Mouse (Mus musculus): ENCODE results near the gene Stab1. TPM values are rescaled to one million over a fixed set of nuclear protein-coding genes. Genes with fewer than 3 reads are reported as not detected.

Gene Stab1
- total and polyA plus RNA-seq, 2 experiments from 2014 or later: 10.5 to 31.2 TPM

DNA sequence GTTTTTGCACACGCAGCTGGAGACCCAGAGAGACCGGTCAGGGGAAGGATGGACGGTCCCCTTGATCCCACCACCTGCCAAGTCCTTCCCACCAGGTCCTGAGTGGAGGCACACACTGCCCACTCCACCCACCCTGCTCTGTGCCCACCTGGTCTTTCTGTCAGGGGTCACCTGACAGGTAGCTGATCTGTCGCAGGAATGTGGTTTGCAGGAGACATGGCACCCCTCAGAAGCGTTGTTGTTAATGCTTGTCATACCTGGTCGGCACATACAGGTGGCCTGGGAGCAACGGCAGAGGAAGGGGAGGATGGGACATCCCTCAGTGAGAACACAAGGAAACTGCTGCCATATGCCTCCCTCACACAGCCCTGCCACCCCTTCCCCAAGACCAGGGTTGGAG, 7.2 kb downstream of the Stab1 start:
- H3K27me3 ChIP-seq (ENCODE audit: insufficient read depth, low read length): no peaks in the 10 kb centered on the region
- no peaks in the 10 kb centered on the region for H3K9me3 ChIP-seq (ENCODE audit: low read length)
- no peak overlapping the region for H3K27ac ChIP-seq
- H3K9ac ChIP-seq (replicated peaks; ENCODE audit: low read length): no peak overlapping the region
- no peak overlapping the region for H3K4me3 ChIP-seq (ENCODE audit: low read length)
- H3K36me3 ChIP-seq (ENCODE audit: insufficient read depth, low read length): no peaks in the 10 kb centered on the region
- H3K4me1 ChIP-seq (ENCODE audit: insufficient read depth, low read length): 0 out of 2 replicates have a peak, but pooled peaks cover 1% of the 10 kb centered on the region
- TF ChIP-seq CTCF (IDR thresholded peaks at IDR 0.05; ENCODE audit: low read depth): no peak
- WGBS: 88% methylated on average over 7 of the region's 7 CpGs
- no peak for ATAC-seq
- DNase-seq (ENCODE audit: low spot score): no peak
- no peak overlapping the region for H3K4me2 ChIP-seq (ENCODE audit: low read depth, low read length)

DNA sequence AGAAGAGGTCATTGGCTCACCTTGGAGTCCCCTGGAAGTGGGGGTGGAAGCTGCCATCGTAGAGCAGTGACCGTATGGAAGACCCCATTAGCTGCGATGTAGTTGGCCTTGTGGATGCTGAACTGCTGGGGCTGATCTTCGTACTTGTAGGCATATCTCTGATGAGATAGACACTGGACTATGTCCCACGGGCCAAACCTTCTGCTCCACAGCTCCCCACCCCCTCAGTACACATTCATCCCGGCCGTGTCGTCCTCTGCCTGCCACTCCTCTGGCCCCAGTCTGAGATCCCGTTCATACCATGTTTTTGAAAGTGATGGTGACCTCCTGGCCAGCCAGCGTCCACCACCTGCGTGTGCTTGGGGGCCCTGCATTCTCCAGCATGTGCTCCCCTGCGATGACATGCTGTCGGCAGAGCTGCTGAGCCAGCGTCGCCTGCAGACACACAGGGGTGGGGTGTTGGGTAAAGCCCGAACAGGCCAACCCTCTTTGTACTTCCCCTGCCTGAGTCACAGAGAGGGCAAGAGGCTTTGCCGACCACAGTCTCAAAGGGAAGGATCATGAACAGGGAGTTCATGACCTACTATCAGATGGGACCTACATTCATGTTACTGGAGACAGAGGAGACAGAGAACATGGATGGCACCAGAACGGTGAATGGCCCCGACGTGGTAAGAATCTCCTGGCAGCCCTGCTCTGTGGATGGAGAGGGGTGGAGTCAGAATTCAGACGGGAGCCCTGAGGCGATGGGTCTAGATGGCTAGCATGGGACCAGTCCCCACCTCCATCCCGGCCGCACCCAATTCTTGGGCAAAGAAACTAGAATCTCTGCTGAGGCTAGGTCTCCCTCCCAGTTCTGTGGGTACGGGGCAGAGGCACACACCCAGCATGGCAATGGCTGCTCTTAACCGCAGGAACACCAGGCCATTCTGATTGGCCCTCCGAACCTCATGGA, 8.0 kb downstream of the Stab1 start:
- Histone ChIP-seq H3K4me3 (ENCODE audit: low read length) (no peak overlapping the region), H3K27ac (no peak overlapping the region), H3K27me3 (ENCODE audit: insufficient read depth, low read length) (no peaks in the 10 kb centered on the region), H3K9me3 (ENCODE audit: low read length) (no peaks in the 10 kb centered on the region), H3K4me1 (ENCODE audit: insufficient read depth, low read length) (no peaks in the 10 kb centered on the region), H3K36me3 (ENCODE audit: insufficient read depth, low read length) (no peaks in the 10 kb centered on the region), H3K9ac (replicated peaks; ENCODE audit: low read length) (no peak overlapping the region), H3K4me2 (ENCODE audit: low read depth, low read length) (no peak overlapping the region)
- 74% methylated on average over 27 of the region's 27 CpGs for WGBS
- no peak for TF ChIP-seq CTCF (IDR thresholded peaks at IDR 0.05; ENCODE audit: low read depth)
- DNase-seq (ENCODE audit: low spot score) (no peak), ATAC-seq (no peak)

DNA sequence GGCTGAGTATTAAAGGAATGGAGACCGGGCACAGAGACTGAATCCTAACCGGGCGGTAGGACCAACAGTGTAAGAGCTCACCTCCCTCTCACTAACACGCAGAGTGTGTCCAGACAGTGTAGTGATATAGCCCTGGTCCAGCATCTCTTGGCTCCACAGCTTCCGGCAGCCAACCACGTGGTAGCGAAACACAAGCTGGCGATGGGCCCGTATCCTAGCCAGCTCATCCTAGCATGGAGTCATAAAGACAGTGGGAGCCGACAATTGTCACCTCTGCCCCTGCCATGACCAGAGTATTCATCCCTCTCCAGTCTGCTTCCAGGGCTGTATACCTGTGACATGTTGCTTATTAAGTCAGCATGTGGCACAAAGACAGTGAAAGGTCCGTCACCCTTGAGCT, 22.7 kb downstream of the Stab1 start:
- TF ChIP-seq CTCF (IDR thresholded peaks at IDR 0.05; ENCODE audit: low read depth): no peak
- ATAC-seq (no peak), DNase-seq (ENCODE audit: low spot score) (no peak)
- Histone ChIP-seq H3K4me3 (ENCODE audit: low read length) (no peak overlapping the region), H3K4me1 (ENCODE audit: insufficient read depth, low read length) (no peaks in the 10 kb centered on the region), H3K27ac (no peak overlapping the region), H3K36me3 (ENCODE audit: insufficient read depth, low read length) (no peaks in the 10 kb centered on the region), H3K4me2 (ENCODE audit: low read depth, low read length) (no peak overlapping the region), H3K27me3 (ENCODE audit: insufficient read depth, low read length) (no peaks in the 10 kb centered on the region), H3K9me3 (ENCODE audit: low read length) (no peaks in the 10 kb centered on the region), H3K9ac (replicated peaks; ENCODE audit: low read length) (no peak overlapping the region)
- 81% methylated on average over 11 of the region's 11 CpGs for WGBS

- WGBS: 94% methylated on average over 14 of the region's 14 CpGs
- no peak overlapping the region for H3K4me2 ChIP-seq (ENCODE audit: low read depth, low read length)
- peaks cover 6% of the 10 kb centered on the region; the same call in 1 of the 2 replicates for H3K36me3 ChIP-seq (ENCODE audit: insufficient read depth, low read length)
- H3K27me3 ChIP-seq (ENCODE audit: insufficient read depth, low read length): no peaks in the 10 kb centered on the region
- no peak for DNase-seq (ENCODE audit: low spot score)
- TF ChIP-seq CTCF (IDR thresholded peaks at IDR 0.05; ENCODE audit: low read depth): no peak
- no peaks in the 10 kb centered on the region for H3K9me3 ChIP-seq (ENCODE audit: low read length)
- H3K9ac ChIP-seq (replicated peaks; ENCODE audit: low read length): no peak overlapping the region
- H3K4me1 ChIP-seq (ENCODE audit: insufficient read depth, low read length): no peaks in the 10 kb centered on the region
- no peak overlapping the region for H3K27ac ChIP-seq
- ATAC-seq: no peak
- H3K4me3 ChIP-seq (ENCODE audit: low read length): no peak overlapping the region
Observed at GRCm38 (mm10) chr14:31141011-31141410, 27.4 kb downstream of the Stab1 start.

GRCm38 (mm10) chr14:31140141-31140540, 28.3 kb downstream of the Stab1 start:
- no peak overlapping the region for H3K27ac ChIP-seq
- no peak overlapping the region for H3K4me2 ChIP-seq (ENCODE audit: low read depth, low read length)
- no peaks in the 10 kb centered on the region for H3K4me1 ChIP-seq (ENCODE audit: insufficient read depth, low read length)
- DNase-seq (ENCODE audit: low spot score) (no peak), ATAC-seq (no peak)
- peaks cover 6% of the 10 kb centered on the region; the same call in 1 of the 2 replicates for H3K36me3 ChIP-seq (ENCODE audit: insufficient read depth, low read length)
- no peaks in the 10 kb centered on the region for H3K9me3 ChIP-seq (ENCODE audit: low read length)
- 86% methylated on average over 15 of the region's 15 CpGs for WGBS
- H3K27me3 ChIP-seq (ENCODE audit: insufficient read depth, low read length): no peaks in the 10 kb centered on the region
- no peak for TF ChIP-seq CTCF (IDR thresholded peaks at IDR 0.05; ENCODE audit: low read depth)
- no peak overlapping the region for H3K9ac ChIP-seq (replicated peaks; ENCODE audit: low read length)
- no peak overlapping the region for H3K4me3 ChIP-seq (ENCODE audit: low read length)

GRCm38 (mm10) chr14:31139666-31140065, 28.8 kb downstream of the Stab1 start:
- Histone ChIP-seq H3K4me1 (ENCODE audit: insufficient read depth, low read length) (0 out of 2 replicates have a peak, but pooled peaks cover under 1% of the 10 kb centered on the region), H3K36me3 (ENCODE audit: insufficient read depth, low read length) (peaks cover 6% of the 10 kb centered on the region; the same call in 1 of the 2 replicates), H3K4me2 (ENCODE audit: low read depth, low read length) (no peak overlapping the region), H3K4me3 (ENCODE audit: low read length) (no peak overlapping the region), H3K27me3 (ENCODE audit: insufficient read depth, low read length) (no peaks in the 10 kb centered on the region), H3K9ac (replicated peaks; ENCODE audit: low read length) (no peak overlapping the region), H3K9me3 (ENCODE audit: low read length) (no peaks in the 10 kb centered on the region), H3K27ac (no peak overlapping the region)
- no peak for TF ChIP-seq CTCF (IDR thresholded peaks at IDR 0.05; ENCODE audit: low read depth)
- 90% methylated on average over 12 of the region's 12 CpGs for WGBS
- ATAC-seq (no peak), DNase-seq (ENCODE audit: low spot score) (no peak)
